Mouse (Mus musculus): ENCODE data around the gene Ssh1.
A peak's percentile ranks its signal among the peaks of the same experiment; 100 is the strongest.

Gene Ssh1

DNA sequence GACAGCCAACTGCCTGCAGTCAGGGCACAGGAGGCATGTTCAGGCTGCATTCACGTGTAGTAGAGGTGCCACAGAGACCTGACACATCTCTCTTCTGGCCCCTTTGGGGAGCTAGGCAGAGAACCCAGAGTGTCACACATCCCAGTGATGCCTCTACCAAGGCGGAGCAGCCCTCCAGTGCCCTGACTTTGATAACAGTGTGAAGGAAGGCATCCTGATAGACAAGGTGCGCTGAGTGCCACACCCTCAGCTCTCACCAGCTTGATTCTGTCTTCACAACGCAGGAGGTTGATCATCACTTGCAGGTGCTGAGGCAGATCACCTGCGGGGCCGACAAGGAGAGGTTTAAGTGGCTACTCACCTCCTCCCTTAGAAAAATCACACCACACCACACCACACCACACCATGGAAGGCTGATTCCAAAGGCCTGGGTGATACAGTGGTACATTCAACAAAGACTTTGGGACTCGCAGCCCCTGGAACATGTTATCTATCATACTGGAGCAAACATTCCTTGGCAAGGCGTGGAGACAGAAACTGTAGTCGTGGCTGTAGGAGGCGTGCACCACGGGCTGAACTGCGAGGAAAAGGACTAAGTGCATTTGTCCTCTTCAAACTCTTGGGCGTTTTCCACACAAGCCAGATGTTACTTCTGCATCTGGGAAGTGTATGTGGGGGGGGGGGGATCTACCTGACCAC lies 27.1 kb downstream of the Ssh1 start:
- DNase-seq (ENCODE audit: low read depth, low spot score) = no peak

DNA sequence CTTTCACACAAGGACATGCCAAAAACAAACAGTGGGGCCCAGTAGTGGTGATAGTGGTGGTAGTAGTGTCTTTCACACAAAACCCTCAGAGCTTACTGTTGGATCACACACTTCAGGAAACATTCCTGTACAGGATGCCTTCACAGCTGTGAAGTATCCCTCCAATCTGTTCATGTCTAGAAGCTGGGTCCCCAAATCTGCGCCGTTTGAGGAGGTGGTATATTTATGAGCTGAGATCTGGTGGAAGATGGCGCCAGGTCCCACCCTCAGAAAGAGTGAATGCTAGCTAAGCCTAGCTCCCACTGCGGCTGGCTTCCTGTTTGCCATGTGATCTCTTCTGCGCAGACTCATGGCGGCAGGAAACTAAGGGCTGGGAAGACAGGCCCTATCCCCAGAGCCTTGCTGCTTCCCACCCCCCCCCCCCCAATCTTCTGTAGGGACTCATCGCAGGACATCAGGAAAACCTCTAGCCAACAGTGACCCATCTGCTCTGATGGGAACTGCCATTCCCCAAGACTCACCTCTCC lies 28.0 kb downstream of the Ssh1 start:
- no peak for DNase-seq (ENCODE audit: low read depth, low spot score)

DNA sequence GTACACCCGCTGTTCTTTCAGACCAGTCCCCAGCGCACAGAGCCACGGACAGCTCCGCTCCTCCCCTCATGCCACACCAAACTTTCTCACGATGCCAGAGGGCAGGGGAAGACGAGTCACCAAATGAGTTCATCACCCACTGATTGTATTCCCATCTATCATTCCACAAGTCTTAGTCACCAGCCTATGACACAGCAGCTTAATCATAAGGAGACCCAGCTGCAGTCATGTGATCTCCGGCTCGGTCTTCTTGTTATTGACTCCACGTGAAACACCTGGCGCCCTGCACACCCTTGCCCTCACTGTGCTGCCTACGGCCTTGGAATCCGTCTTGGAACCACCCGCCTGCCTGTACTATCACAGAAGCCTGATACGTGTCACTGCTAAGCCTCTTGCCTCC lies 28.7 kb downstream of the Ssh1 start:
- DNase-seq (ENCODE audit: low read depth, low spot score) = peak; percentile 76

DNA sequence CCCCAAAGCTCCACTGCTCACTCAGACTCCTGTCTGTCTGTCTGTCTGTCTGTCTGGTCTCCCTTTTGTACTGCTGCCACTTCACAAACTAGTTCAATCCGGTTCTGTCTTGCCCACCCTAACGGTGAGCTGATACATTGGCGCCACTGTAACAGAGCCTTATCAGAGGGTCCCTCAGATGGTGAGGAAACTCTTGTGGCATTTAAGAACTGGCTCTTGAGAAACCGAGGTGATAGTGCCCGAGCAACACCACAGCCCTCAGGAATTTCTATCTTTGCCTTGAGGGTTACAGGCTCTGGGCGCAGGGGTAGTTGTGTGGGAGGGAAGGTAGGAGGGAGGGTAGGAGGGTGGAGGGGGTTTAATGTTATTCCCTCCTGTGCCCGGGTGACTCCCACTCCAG lies 31.9 kb downstream of the Ssh1 start:
- no peak for DNase-seq (ENCODE audit: low read depth, low spot score)

DNA sequence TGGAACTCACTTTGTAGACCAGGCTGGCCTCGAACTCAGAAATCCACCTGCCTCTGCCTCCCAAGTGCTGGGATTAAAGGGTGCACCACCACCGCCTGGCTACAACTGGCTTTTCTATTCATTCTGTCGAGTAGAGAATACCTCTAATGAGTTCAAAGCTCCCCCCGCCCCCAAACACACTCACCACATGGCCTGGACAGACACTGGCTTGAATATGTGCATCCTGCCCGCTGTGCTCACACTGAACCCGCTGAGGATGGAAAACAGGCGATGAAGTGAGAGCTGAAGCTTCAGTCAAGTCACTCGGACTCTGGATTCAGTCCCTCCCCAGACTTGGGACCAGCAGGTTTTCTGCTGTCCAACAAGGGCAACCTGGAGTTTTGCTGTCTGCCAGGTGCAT lies 33.3 kb downstream of the Ssh1 start:
- DNase-seq (ENCODE audit: low read depth, low spot score) = no peak

DNA sequence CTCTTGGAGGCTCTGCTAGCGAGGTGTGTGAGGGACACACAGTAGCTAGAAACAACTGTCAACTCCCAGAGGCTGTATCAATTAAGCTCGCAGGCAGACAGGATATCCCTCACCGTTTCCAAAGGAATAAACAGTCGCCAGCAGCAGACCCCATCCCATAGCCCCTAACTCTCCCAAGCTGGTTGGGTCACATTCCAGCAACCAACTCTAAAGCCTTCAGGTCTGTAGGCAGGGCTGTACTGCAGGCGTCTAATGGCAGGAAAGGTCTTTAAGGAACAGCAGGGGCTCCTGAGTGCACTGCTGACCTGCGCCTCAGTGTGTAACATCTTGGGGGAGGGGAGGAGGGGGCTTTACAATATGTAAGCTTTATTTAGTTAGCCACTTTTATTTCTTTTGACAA lies 34.7 kb downstream of the Ssh1 start:
- no peak for DNase-seq (ENCODE audit: low read depth, low spot score)

DNA sequence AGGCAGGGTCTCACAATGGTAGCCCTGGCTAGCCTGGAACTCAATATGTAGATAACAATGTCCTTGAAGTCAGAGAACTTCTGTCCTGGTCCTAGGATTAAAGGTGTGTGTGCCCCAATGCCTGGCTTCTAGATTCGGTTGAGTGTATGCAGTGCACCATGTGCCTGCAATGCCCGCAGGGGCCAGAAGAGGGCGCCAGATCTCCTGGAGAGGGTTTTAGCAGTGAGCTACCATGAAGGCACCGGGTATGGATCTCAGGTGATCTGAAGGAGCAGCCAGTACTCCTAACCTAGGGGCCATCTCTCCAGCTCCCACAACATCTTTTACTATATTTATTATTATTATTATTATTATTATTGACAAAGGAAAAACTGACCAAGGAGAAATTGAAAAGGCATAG lies 37.2 kb downstream of the Ssh1 start:
- DNase-seq (ENCODE audit: low read depth, low spot score) = peak; percentile 93

DNA sequence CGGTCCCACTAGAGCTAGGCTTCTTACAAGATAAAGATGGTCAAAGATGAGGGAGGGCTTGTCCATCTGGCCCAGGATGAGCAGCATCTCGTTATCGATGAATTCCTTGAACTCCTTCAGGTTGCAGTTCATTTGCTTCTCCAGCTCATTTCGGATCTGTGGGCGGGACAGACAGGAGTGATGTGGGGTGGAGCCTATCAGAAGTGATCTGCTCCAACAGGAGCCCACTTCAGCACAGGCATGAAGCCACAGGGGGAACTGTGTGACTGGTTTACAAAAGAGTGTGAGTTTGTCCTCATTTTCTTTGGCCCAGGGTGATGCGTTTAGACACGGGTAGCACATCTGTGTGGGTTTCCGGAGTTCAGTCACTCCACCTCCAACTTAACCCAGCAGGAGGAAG lies 38.0 kb downstream of the Ssh1 start:
- no peak for DNase-seq (ENCODE audit: low read depth, low spot score)

DNA sequence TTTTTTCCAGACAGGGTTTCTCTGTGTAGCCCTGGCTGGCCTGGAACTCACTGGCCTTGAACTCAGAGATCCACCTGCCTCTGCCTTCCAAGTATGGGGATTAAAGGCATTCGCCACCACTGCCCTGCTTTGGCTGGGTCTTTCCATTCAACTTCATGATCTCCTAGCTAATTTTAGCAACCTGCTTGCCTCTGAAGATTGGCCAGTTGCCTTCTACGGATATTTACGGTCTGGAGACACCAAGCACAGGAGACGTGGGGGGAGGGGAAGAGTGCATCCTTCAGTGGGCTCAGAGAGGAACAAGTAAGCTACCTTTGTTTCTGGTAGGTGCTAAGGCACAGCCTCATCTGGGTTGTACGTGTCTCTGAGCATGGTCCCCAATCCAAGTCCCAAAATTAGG lies 38.4 kb downstream of the Ssh1 start:
- no peak for DNase-seq (ENCODE audit: low read depth, low spot score)

DNA sequence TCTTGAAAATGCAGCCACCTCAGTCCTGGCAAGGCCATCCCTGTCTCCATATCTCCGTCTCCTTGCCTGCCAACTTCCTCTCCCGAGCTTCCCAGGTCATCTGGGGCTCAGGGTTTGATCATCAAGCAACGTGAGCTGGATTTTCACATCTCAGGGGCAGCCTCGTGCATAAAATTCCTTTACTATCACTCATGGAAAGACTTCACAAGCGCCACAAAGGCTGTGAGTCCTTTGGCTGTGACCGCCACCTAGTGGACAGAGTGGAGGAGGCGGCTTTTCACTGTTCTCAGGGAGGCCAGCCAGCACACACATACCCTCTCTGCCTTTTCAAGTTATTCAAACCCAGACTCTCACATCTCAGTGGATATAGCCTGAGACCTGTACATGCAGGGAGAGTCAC lies 39.3 kb downstream of the Ssh1 start:
- DNase-seq (ENCODE audit: low read depth, low spot score) = peak; percentile 97

DNA sequence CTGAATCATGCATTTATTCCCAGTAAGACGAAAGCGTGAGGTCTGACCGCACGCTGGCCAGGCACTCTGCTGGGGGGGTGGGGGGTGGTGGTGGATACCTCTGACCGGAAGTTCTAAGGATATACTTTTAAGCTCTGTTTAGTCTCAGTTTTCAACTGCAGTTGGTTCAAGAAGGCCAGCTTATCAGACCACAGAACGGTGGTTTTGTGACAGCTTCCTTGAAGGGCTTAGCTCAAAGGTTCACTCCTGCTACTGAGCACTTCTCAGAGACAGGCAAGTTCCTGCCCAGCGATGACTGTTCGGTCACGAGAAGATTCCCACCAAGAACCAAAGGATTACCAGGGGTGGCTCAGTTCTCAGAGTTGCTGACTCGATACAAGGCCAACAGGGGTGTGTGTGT lies 41.2 kb downstream of the Ssh1 start:
- no peak for DNase-seq (ENCODE audit: low read depth, low spot score)

DNA sequence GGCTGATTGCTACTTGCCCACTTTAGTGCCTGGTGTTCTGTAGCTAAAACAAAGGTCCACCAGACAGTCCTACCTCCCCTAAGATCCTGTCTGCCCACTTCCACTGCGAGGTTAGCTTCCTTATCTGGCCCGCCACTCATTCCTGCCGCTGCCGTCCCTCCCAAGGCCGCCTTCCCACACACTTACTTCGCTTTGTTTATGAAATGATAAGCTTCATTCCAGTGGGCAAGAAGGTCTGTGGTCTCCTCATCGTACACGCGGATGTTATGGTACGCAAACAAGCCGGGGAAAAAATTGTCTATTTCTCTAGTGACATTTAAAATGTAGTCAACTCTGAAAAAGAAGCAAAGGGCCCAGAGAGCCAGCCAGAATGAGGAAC lies 42.0 kb downstream of the Ssh1 start:
- DNase-seq (ENCODE audit: low read depth, low spot score) = no peak

DNA sequence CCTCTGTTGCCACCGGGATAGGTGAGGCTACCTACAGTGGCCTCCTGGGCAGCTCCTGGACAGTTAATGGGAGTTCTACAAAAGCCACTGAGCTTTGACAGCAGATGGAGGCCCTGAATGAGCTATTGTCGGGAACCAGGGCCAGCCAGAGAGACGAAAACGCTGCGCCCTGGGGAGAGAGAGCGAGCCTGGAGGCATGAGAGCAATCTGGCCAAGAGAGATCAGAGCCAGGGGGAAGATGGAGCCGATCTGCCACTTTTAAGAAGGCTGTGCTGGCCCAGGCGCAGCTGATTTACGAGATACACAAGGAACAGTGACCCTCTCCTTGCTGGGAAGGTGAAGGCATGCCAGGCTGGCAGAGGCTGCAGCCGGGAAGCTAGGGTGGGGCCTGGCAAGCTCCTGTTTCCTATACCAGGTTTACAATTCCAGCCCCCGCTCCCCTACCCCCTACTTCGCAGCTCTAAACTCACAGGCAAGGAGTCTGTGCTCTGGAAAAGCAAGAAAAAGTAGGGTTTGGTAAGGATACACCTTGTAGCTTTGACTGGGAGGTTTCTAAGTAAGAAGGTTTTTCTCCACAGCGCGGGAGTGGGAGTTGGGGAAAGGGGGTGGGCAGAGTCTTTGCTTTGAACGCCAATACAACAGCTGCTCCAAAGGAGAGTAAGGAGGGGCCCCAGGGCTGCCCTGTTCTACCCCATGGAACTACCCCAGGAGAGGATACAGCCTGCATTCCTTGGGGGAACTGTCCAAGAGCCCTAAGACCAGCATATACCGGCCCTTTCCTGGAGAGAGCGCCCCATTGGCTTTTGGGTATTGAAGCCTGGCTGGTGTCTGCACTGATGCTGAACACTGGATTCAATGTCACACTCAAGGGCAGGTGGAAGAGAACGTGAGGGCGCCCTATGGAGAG lies 42.7 kb downstream of the Ssh1 start:
- no peak for DNase-seq (ENCODE audit: low read depth, low spot score)

DNA sequence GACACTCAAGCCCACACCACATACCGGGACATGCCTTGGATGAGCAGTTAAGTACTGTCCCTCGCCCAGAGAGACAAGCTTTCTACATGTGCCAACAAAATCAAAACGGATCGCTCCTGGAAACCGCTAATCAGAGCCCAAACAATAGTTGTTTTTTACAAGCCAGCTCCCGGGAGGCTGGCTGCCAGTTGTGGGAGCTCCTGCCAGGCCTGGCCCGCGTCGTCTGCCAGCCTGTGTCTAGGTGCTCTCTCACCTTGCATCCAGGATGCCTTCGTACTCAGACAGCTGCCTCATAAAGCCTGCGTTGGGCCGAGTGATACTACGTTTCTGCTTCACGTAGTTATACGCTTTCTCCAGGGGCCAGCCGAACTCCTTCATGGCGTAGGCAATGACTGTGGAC lies 43.6 kb downstream of the Ssh1 start:
- no peak for DNase-seq (ENCODE audit: low read depth, low spot score)

DNA sequence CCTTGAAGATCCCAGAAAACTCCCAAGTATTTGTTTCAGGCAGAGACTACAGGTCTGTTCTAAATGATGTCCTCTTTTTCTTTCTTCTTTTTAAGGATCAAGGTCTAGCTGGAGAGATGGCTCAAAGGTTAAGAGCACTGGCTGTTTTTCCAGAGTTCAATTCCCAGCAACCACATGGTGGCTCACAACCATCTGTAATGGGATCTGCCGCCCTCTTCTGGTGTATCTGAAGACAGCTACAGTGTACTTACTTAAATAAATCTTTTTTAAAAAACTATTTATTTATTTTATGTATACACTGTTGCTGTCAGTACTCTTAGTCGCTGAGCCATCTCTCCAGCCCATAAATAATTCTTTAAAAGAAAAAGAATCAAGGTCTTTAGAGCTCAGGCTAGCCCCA lies 46.4 kb downstream of the Ssh1 start:
- DNase-seq (ENCODE audit: low read depth, low spot score) = no peak

DNA sequence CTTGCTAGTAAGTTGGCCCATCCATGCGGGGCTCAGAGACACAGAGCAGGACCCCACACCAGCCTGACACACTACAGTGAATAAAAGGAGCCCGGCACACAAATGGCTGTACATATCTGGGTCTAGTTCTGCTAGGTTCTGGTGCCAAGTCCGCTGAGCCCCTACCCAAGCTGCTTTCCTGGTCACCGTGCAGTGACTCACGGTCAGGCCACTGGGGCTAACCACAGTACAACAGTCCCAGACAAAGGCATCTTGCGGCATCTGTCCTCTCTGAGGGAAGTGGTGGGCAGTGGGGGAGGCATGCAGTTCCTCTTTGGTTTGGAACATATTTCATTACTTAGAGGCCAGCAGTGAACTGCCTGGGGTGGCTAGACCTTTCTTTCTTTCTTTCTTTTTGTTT lies 48.6 kb downstream of the Ssh1 start:
- DNase-seq (ENCODE audit: low read depth, low spot score) = no peak

DNA sequence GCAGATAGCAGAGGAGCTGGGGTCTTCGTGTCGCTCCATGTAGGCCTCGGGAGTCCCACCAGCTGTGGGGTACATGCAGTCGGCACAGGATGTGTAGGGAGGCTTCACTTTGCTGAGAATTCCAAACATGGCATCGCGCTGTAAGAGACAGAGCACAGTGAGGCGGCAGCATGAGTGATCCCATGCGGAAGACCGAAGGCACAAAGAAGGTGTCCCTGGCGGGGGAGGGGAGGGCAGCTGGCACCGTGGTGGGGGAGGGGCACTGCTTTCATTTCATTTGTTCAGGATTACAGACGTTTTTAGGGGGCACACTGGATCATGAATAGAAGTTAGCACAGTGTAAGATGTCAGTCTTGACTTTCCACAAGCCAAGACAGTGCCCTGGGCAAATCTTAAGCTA lies 50.4 kb downstream of the Ssh1 start:
- DNase-seq (ENCODE audit: low read depth, low spot score) = no peak

DNA sequence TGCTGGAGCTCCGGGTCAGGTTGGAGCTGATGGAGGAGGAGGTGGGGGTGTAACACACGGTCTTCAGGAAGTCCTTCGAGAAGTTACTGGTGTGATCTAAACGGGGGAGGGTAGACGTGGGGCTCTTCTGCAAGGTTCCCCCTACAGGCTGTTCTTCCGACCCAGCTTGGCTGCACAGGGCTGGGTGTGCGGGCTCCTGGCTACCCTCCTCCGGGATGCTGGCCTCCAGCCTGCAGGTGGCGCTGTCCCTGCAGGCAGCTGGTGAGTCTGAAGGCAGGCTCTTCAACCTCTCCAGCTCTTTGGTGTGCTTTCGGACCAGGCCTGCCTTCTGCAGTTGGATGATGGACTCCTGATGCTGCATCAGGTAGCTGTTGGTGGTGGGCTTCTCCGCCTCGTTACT lies 51.1 kb downstream of the Ssh1 start:
- peak; percentile 39 for DNase-seq (ENCODE audit: low read depth, low spot score)

DNA sequence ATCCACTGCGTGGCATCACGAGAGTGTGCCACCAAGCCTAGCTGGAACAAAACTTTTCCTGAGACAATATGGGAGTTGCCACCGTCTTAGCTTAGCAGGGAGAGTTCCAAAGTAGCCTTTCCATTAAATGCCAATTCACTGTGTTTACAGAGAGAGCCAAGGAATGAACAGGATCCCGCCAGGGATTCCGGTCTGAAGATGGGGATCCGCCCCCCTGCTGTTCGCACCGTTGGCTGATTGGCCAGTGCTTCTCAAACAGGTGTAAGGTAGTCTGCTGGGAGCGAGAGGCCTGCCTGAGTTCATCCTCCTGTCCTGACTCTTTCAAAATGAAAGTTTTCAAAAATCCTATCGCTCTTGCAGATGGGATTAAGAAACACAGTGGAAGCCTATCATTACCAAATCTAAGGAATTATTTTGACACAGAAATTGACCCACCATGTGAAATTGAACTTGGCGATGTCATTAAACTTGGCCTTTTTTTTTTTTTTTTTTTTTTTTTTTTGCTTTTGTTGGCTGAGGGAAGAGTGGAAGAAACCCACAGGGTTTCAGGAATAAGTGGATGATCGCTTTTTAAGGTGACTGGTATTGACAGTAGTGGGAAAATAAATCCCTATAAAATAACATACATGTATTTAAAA lies 54.3 kb downstream of the Ssh1 start:
- DNase-seq (ENCODE audit: low read depth, low spot score) = no peak

DNA sequence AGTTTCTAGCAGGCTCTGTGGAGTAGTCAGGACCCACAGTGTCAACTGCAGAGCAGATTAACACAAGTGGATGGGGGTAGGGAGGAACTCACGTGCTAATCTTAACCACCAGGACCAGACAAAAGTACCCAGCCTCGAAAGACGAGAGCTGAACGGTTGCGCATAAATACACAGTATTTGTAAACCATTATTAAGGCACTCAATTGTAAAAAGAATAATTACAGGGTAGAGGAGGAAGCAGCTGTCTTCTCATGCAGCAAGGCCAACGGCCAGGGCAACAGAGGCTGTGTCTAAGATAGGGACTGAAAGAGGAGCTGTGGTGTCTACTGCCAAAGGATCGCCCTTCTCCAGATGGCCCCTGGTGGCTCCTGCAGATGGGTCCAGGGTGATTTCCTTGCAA lies 56.0 kb downstream of the Ssh1 start:
- DNase-seq (ENCODE audit: low read depth, low spot score) = no peak

DNA sequence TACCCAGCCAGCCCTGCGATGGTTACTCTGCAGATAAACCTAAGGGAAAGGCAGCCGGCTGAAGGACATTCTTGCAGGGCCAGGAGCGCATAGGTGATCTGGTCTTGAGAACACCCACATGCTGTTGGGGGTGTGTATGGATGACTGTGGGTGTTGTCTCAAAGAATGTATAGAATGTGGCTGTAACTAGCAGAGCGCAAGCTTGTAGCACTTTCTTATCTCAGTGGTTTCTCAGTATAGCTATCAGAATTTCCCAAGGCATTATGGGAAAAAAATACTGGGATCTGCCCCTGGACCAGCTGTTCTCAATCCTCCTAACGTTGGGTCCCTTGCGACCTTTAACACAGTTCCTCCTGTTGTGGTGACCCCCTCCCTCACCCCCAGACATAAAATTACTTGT lies 59.8 kb downstream of the Ssh1 start:
- DNase-seq (ENCODE audit: low read depth, low spot score) = no peak

DNA sequence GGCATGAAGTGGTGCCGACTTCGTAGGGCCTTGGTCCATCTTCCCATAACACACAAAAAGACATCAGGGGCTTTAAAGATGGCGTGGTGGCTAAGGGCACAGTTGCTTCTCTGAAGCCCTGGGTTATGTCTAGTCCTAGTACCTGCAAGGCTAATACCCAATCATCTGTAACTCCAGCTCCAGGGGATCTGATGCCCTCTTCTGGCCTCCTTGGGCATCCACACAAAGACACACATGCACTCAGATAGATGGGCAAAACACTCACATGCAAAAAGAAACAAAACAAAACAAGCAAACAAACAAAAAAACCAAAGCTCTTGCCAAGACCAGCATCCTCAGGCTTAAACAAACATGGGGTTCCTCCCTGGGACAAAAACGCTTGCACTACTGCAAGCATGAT lies 60.2 kb downstream of the Ssh1 start:
- DNase-seq (ENCODE audit: low read depth, low spot score) = peak; percentile 27

DNA sequence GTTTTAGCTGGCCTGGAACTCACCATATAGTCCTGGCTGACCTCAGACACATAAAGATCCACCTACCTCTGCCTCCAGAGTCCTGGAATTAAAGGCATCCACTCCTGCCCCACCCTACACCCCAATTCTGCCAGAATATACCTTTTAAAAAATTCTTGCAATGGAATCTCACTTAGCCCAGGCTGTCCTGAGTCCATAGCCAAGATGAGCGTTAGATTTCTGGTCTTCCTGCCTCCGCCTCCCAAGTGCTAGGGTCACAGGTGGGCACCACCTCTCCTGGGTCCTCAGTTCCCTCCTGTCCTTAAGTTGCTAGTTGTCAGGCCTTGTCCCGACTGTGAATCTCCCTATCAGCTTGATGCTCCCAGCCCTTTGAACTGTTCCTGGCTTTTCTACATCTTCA lies 61.4 kb downstream of the Ssh1 start:
- DNase-seq (ENCODE audit: low read depth, low spot score) = no peak
